Mouse (Mus musculus) gastrocnemius, adult 8-10 months (tissue): ENCODE measurements around the gene Trit1. TPM values are rescaled to one million over a fixed set of nuclear protein-coding genes. Genes with fewer than 3 reads are reported as not detected.

Experiments used
- total RNA-seq, 4 experiments: library from RNA; stranded (reverse); gene quantifications; 2 replicates each; pipeline ENCODE4 v1.2.4; 2022

Trit1 gene
- total RNA-seq, 4 experiments from 2014 or later: 5.8 to 7.1 (median 6.6) TPM

Other genes with a start within 250 kb of the Trit1 start
- 10 to 100 TPM in 2 of 4 experiments, 1 to 10 TPM in 2; 8.8 to 12.1 (median 10.3) TPM for gene Ppt1, start 180.4 kb upstream of the Trit1 start, total RNA-seq
- 10 to 100 TPM; 12.5 to 20.2 (median 18.9) TPM for gene Cap1, start 130.5 kb upstream of the Trit1 start, total RNA-seq
- not detected for gene Mfsd2a, start 55.4 kb upstream of the Trit1 start, total RNA-seq
- gene Mycl, start 20.9 kb upstream of the Trit1 start, total RNA-seq: 1 to 10 TPM in 1 of 4 experiments, under 1 TPM in 1, not detected in 2; 0.40 to 1.1 TPM
- not detected for gene Bmp8b, start 88.6 kb downstream of the Trit1 start, total RNA-seq
- gene Oxct2b, start 99.7 kb downstream of the Trit1 start, total RNA-seq: not detected
- gene Ppie, start 123.4 kb downstream of the Trit1 start, total RNA-seq: 10 to 100 TPM; 18.7 to 23.7 (median 19.9) TPM
- gene Hpcal4, start 166.6 kb downstream of the Trit1 start, total RNA-seq: under 1 TPM in 1 of 4 experiments, not detected in 3; 0.36 TPM
- 10 to 100 TPM; 41.9 to 58.6 (median 47.2) TPM for gene Nt5c1a, start 184.9 kb downstream of the Trit1 start, total RNA-seq
- 1 to 10 TPM; 2.9 to 4.7 (median 3.2) TPM for gene Heyl, start 217.0 kb downstream of the Trit1 start, total RNA-seq
- 100 to 1,000 TPM; 325 to 385 (median 343) TPM for gene Pabpc4, start 245.8 kb downstream of the Trit1 start, total RNA-seq